Mouse (Mus musculus): ENCODE results near the gene Idh1.

- TF ChIP-seq CTCF (IDR thresholded peaks at IDR 0.05; ENCODE audit: insufficient read depth, low read length) (no peak), POLR2A (IDR thresholded peaks at IDR 0.05; ENCODE audit: borderline replicate concordance, extremely low read depth, low read depth, low read length) (no peak)
Observed at GRCm38 (mm10) chr1:65122574-65123372, 63.5 kb downstream of the Idh1 start, which contains the start of gene D630023F18Rik.
